Mouse (Mus musculus) bone marrow, adult 2 months (tissue): ENCODE data around the gene Rnasel. TPM values are rescaled to one million over a fixed set of nuclear protein-coding genes. Genes with fewer than 3 reads are reported as not detected.
A peak's percentile ranks its signal among the peaks of the same experiment; 100 is the strongest.

Experiments
- H3K27ac ChIP-seq: fragments of 200-500 bp; 2 replicates; pipeline ENCODE4 v1.5.1; 2012; ENCODE audit warnings: low read depth, mild to moderate bottlenecking, control low read depth, inconsistent platforms, low read length; ENCODE audit not compliant: control insufficient read depth, poor library complexity, insufficient read depth
- H3K4me1 ChIP-seq: fragments of 200-500 bp; 2 replicates; pipeline ENCODE4 v1.6.1; 2011; ENCODE audit warnings: low read length; ENCODE audit not compliant: control insufficient read depth, insufficient read depth
- H3K4me3 ChIP-seq: fragments of 200-500 bp; replicated peaks from 2 replicates; pipeline ENCODE3; 2011; ENCODE audit warnings: mild to moderate bottlenecking, low read depth, low read length, control low read depth; ENCODE audit not compliant: control insufficient read depth
- CTCF ChIP-seq: fragments of 200-500 bp; IDR thresholded peaks from 2 replicates; pipeline ENCODE4 v1.5.1; 2011; ENCODE audit warnings: low read length, control low read depth; ENCODE audit not compliant: control insufficient read depth, insufficient read depth
- POLR2A ChIP-seq: fragments of 200-500 bp; IDR thresholded peaks from 2 replicates; pipeline ENCODE4 v1.6.1; 2011; ENCODE audit warnings: low read depth, mild to moderate bottlenecking, control low read depth, low read length, borderline replicate concordance; ENCODE audit not compliant: control insufficient read depth
- WGBS: fragments of 180-500 bp; shearing (Covaris S2); methylation state at CpG from one replicate; pipeline ENCODE4 v1.1.7; 2018; 5-methylcytosine and 5-hydroxymethylcytosine counted together
- polyA plus RNA-seq: library from polyadenylated mRNA; stranded (reverse); fragments of >200 nt; gene quantifications from 2 replicates; pipeline ENCODE4 v1.2.4, GENCODE M21; 2011; ENCODE audit warnings: low replicate concordance; ENCODE audit not compliant: missing spikeins, insufficient read depth, insufficient read length

Rnasel gene
- polyA plus RNA-seq: 27.9 and 31.9 TPM in 2 replicates

GRCm38 (mm10) chr1:153749211-153749801, at the start of gene Rnasel:
Gene Rnasel (plus strand): TSS chr1:153749426.
- Histone ChIP-seq H3K4me1 (peaks cover 3% of the 10 kb centered on the region; the same call in 1 of the 2 replicates), H3K27ac (peak within 1 kb of the TSS; percentile 61), H3K4me3 (peak within 1 kb of the TSS; percentile 70)
- TF ChIP-seq CTCF: peak; percentile 49; the same call in 1 of the 2 replicates
- TF ChIP-seq POLR2A: no peak
- under 1% methylated on average over 18 of the region's 18 CpGs for WGBS

GRCm38 (mm10) chr1:153700448-153701063, 48.7 kb upstream of the Rnasel start:
- TF ChIP-seq POLR2A: no peak
- TF ChIP-seq CTCF: no peak
- Histone ChIP-seq H3K4me3 (no peak overlapping the region), H3K27ac (no peak overlapping the region), H3K4me1 (no peaks in the 10 kb centered on the region; the same call in 1 of the 2 replicates)
- 28% methylated on average over 11 of the region's 11 CpGs for WGBS

GRCm38 (mm10) chr1:153701461-153701860, 47.8 kb upstream of the Rnasel start:
- TF ChIP-seq POLR2A (no peak), CTCF (no peak)
- 52% methylated on average over 1 of the region's 1 CpGs for WGBS
- Histone ChIP-seq H3K27ac (no peak overlapping the region), H3K4me3 (no peak overlapping the region), H3K4me1 (no peaks in the 10 kb centered on the region; the same call in 1 of the 2 replicates)

- Histone ChIP-seq H3K27ac (no peak overlapping the region), H3K4me3 (no peak overlapping the region), H3K4me1 (no peaks in the 10 kb centered on the region; the same call in 1 of the 2 replicates)
- TF ChIP-seq POLR2A (no peak), CTCF (no peak)
- WGBS: 60% methylated on average over 8 of the region's 8 CpGs
Measured at GRCm38 (mm10) chr1:153702166-153702852, 46.9 kb upstream of the Rnasel start.

GRCm38 (mm10) chr1:153702853-153703410, 46.3 kb upstream of the Rnasel start:
- 80% methylated on average over 8 of the region's 8 CpGs for WGBS
- TF ChIP-seq CTCF: no peak
- TF ChIP-seq POLR2A: no peak
- H3K4me1 ChIP-seq: no peaks in the 10 kb centered on the region; the same call in 1 of the 2 replicates

GRCm38 (mm10) chr1:153703445-153703991, 45.7 kb upstream of the Rnasel start:
- 39% methylated on average over 12 of the region's 12 CpGs for WGBS
- H3K4me1 ChIP-seq: no peaks in the 10 kb centered on the region; the same call in 1 of the 2 replicates
- no peak for TF ChIP-seq POLR2A
- no peak for TF ChIP-seq CTCF
- H3K4me3 ChIP-seq: no peak overlapping the region
- H3K27ac ChIP-seq: no peak overlapping the region

More at GRCm38 (mm10) chr1:153702853-153703410, 46.3 kb upstream of the Rnasel start:
- H3K4me3 ChIP-seq: no peak overlapping the region
- no peak overlapping the region for H3K27ac ChIP-seq

GRCm38 (mm10) chr1:153704174-153704573, 45.1 kb upstream of the Rnasel start:
- 67% methylated on average over 7 of the region's 7 CpGs for WGBS
- TF ChIP-seq POLR2A: no peak
- TF ChIP-seq CTCF: no peak
- H3K27ac ChIP-seq: no peak overlapping the region
- no peak overlapping the region for H3K4me3 ChIP-seq
- H3K4me1 ChIP-seq: no peaks in the 10 kb centered on the region; the same call in 1 of the 2 replicates

- H3K4me1 ChIP-seq: no peaks in the 10 kb centered on the region; the same call in 1 of the 2 replicates
- TF ChIP-seq CTCF (no peak), POLR2A (no peak)
- WGBS: 40% methylated on average over 3 of the region's 3 CpGs
Measured at GRCm38 (mm10) chr1:153704996-153705395, 44.2 kb upstream of the Rnasel start.

More at GRCm38 (mm10) chr1:153704996-153705395, 44.2 kb upstream of the Rnasel start:
- Histone ChIP-seq H3K27ac (no peak overlapping the region), H3K4me3 (no peak overlapping the region)
